Comparison of ENCODE assay signal across 11 mouse cellular contexts in the genomic region with DNA sequence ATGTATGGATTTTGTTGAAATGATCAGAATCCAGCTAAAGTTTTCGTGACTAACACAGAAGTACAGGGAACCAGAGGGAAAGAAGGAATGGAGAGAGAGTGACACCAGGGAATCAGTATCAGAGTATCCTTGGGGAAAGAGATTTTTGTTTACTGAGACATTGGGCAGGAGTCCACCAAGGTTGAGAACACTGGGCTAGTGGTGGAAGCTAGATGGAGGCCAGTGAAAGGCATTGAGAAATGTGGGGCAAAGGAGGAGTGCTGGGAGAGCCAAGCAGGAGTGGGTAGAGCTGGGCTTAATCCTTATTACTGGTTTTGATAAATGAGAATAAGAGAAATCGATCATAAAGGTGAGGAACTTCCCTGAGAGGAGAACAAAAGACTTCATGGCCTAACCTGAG. TPM values are rescaled to one million over a fixed set of nuclear protein-coding genes. Genes with fewer than 3 reads are reported as not detected.
DNase-seq lines count a peak whose midpoint lies in the region; ATAC-seq and TF ChIP-seq lines count a peak whose summit lies in the region.
"Had no signal": no experiment of that assay in that cellular context is flagged by ENCODE, and none has a peak within 500 bp of the region (broad histone marks: within the 10 kb centered on the region; RNA-seq: fewer than 3 reads in every experiment).

No protein-coding gene starts in this region.

- H3K9ac ChIP-seq in kidney, embryonic 15.5 days: no peak overlapping the region
- H3K9ac ChIP-seq in neural tube, embryonic 13.5 days: no peak overlapping the region
- H3K9ac ChIP-seq: liver, embryonic 12.5 days had no signal

- H3K4me3 ChIP-seq in kidney, embryonic 15.5 days (replicated peaks): peak overlapping the region; percentile 40; the same call in 1 of the 2 replicates
- H3K4me3 ChIP-seq in embryonic fibroblast, embryonic 13.5 days (ENCODE audit: insufficient read depth, low read length): no peak overlapping the region
- H3K4me3 ChIP-seq in neural tube, embryonic 13.5 days: 0 out of 2 replicates have a peak overlapping the region, but pooled peaks have one; percentile 30
- H3K4me3 ChIP-seq: liver, embryonic 12.5 days had no signal

- 0 out of 2 replicates have a peak, but pooled peaks cover 5% of the 10 kb centered on the region for H3K36me3 ChIP-seq in kidney, embryonic 15.5 days
- H3K36me3 ChIP-seq in neural tube, embryonic 13.5 days: no peaks in the 10 kb centered on the region
- H3K36me3 ChIP-seq: liver, embryonic 12.5 days had no signal

- ATAC-seq in kidney, embryonic 15.5 days (replicated peaks; ENCODE audit: low FRiP score): no peak
- ATAC-seq in neural tube, embryonic 13.5 days (ENCODE audit: low read depth): no peak
- ATAC-seq: liver, embryonic 12.5 days had no signal

- TF ChIP-seq CTCF in embryonic fibroblast, embryonic 13.5 days (IDR thresholded peaks at IDR 0.05; ENCODE audit: borderline replicate concordance, insufficient read depth, low read length): no peak

- H3K4me1 ChIP-seq in kidney, embryonic 15.5 days: peaks cover 36% of the 10 kb centered on the region
- peaks cover 3% of the 10 kb centered on the region; the same call in 1 of the 2 replicates for H3K4me1 ChIP-seq in embryonic fibroblast, embryonic 13.5 days (ENCODE audit: control insufficient read depth, insufficient read depth, low read length)
- H3K4me1 ChIP-seq in neural tube, embryonic 13.5 days (replicated peaks): peaks cover 13% of the 10 kb centered on the region
- H3K4me1 ChIP-seq: liver, embryonic 12.5 days had no signal

- DNase-seq in adrenal gland, adult 8-10 months: peak; percentile 55
- no peak for DNase-seq in adrenal gland, adult 18-20 months (ENCODE audit: low spot score in 2 of 2)
- no peak for DNase-seq in kidney, adult 8-10 months
- DNase-seq in spleen, adult 12 weeks (ENCODE audit: low spot score): no peak
- no peak for DNase-seq in layer of hippocampus, postnatal 25 days (ENCODE audit: extremely low spot score in 1 of 2, low spot score in 1 of 2)
- DNase-seq: cerebellum, adult 9-11 months had no signal

- WGBS in kidney, embryonic 15.5 days: 91% methylated on average over 2 of the region's 2 CpGs
- 80% methylated on average over 2 of the region's 2 CpGs for WGBS in neural tube, embryonic 13.5 days

- H3K27ac ChIP-seq in kidney, embryonic 15.5 days: no peak overlapping the region
- peak overlapping the region; percentile 78 for H3K27ac ChIP-seq in embryonic fibroblast, embryonic 13.5 days (ENCODE audit: insufficient read depth, low read length)
- no peak overlapping the region for H3K27ac ChIP-seq in neural tube, embryonic 13.5 days (replicated peaks)
- H3K27ac ChIP-seq: liver, embryonic 12.5 days had no signal

- H3K27me3 ChIP-seq in kidney, embryonic 15.5 days: no peaks in the 10 kb centered on the region
- H3K27me3 ChIP-seq in neural tube, embryonic 13.5 days: no peaks in the 10 kb centered on the region

- no peaks in the 10 kb centered on the region for H3K9me3 ChIP-seq in kidney, embryonic 15.5 days (replicated peaks)
- H3K9me3 ChIP-seq in neural tube, embryonic 13.5 days: no peaks in the 10 kb centered on the region
- H3K9me3 ChIP-seq: liver, embryonic 12.5 days had no signal

- TF ChIP-seq POLR2A in embryonic fibroblast, embryonic 13.5 days (IDR thresholded peaks at IDR 0.05; ENCODE audit: low read depth, low read length): no peak

- H3K4me2 ChIP-seq in kidney, embryonic 15.5 days: peak overlapping the region; percentile 57
- peak overlapping the region; percentile 67 for H3K4me2 ChIP-seq in neural tube, embryonic 13.5 days
- H3K4me2 ChIP-seq: liver, embryonic 12.5 days had no signal

RNA-seq across cellular contexts. Expression of gene Lama4, which starts 4.2 kb away (rescaled TPM):
- total RNA-seq in adrenal gland, adult 8-10 months (2022): 10 to 100 TPM; 23.3 to 76.8 (median 55.6) TPM
- 10 to 100 TPM; 55.3 to 59.2 TPM for total RNA-seq in adrenal gland, adult 18-20 months (2021)
- polyA plus RNA-seq in kidney, embryonic 15.5 days (2015; fragmentation: Nextera tagmentation; extraction: Ambion mirVana): 67.0 and 73.9 TPM in 2 replicates
- 88.0 and 177 TPM in 2 replicates for polyA plus RNA-seq in embryonic fibroblast, embryonic 13.5 days (2011; ENCODE audit: insufficient read length, low read depth, missing spikeins)
- 33.3 and 36.7 TPM in 2 replicates for polyA plus RNA-seq in neural tube, embryonic 13.5 days (2015; fragmentation: Nextera tagmentation; extraction: Ambion mirVana)
- 1 to 10 TPM; 4.3 to 7.0 TPM for total RNA-seq in layer of hippocampus, postnatal 25 days (2021)
- total RNA-seq: megakaryocyte-erythroid progenitor cell, adult 5-6 weeks had no signal
